Mouse (Mus musculus): ENCODE results near the gene Rbfox3.

GRCm38 (mm10) chr11:118488907-118489270 is 422.5 kb downstream of the Rbfox3 start:
- TF ChIP-seq CTCF (IDR thresholded peaks at IDR 0.05) (no peak), EP300 (IDR thresholded peaks at IDR 0.05) (no peak)

Data from lung, postnatal 0 days (tissue).